Mouse (Mus musculus) frontal cortex, adult 2 months (tissue): ENCODE data around the gene Tbpl1. TPM values are rescaled to one million over a fixed set of nuclear protein-coding genes. Genes with fewer than 3 reads are reported as not detected.

ENCODE experiments used
- polyA plus RNA-seq: library from polyadenylated mRNA; depleted of rRNA; stranded (reverse); fragments of >200 nt; gene quantifications from 2 replicates; pipeline ENCODE4 v1.2.3, GENCODE M21; 2012; rRNA removed

Gene Tbpl1
- polyA plus RNA-seq, 1 experiment: 46.6 TPM

Other genes starting within 250 kb of the Tbpl1 start
- gene Slc2a12, start 86.9 kb downstream of the Tbpl1 start, polyA plus RNA-seq: 1.3 and 1.9 TPM in 2 replicates
- not detected in 2 replicates for gene Tcf21, start 88.2 kb upstream of the Tbpl1 start, polyA plus RNA-seq